Mouse (Mus musculus): ENCODE results near the gene Nsun6.

GRCm38 (mm10) chr2:14960963-14961488 is 93.8 kb downstream of the Nsun6 start:
- no peak for TF ChIP-seq POU5F1 (IDR thresholded peaks at IDR 0.05; ENCODE audit: borderline replicate concordance, low read length)
- TF ChIP-seq CTCF (conservative IDR thresholded peaks at IDR 0.05; ENCODE audit: low read length), result no peak
- no peak for TF ChIP-seq NANOG (IDR thresholded peaks at IDR 0.05; ENCODE audit: borderline replicate concordance, low read length)

Data from E14TG2a.4 (cell line).